Mouse (Mus musculus) splenic B cell, adult 2 months (primary cell): ENCODE data around the gene Clec16a.

Experiments used
- DNase-seq: peaks from one replicate; pipeline ENCODE4 v3.0.0-alpha.2; 2011; ENCODE audit warnings: low read depth, low spot score
- H3K27me3 ChIP-seq: 2 replicates; pipeline ENCODE4 v1.6.1; 2012; ENCODE audit warnings: mild to moderate bottlenecking, low read length, moderate library complexity, mixed read lengths; ENCODE audit not compliant: control insufficient read depth, poor library complexity, insufficient read depth, severe bottlenecking
- H3K36me3 ChIP-seq: 2 replicates; pipeline ENCODE4 v1.6.1; 2012; ENCODE audit warnings: mild to moderate bottlenecking, low read length, moderate library complexity, mixed read lengths; ENCODE audit not compliant: control insufficient read depth, poor library complexity, insufficient read depth, severe bottlenecking

The Clec16a gene

DNA sequence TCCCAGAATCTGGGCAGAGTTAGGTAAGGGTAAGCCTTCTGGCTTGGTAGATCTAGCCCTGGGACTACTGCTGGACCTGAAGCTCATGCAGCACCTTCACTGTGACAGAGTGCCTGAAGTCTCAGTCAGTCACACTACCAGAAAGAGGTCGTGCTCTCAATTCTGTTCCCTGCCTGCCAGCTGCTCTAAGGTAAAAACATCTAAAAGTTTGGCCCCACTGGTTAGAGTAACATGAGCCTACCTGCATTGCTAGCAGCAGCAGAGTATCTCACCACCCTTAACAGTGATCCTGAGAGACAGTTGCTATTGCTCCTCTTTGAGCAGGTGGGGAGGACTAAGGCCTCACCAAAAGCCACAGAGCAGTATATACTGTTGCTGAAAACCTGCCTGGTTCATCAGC, 160.3 kb downstream of the Clec16a start:
- no peaks in the 10 kb centered on the region for H3K27me3 ChIP-seq
- no peaks in the 10 kb centered on the region for H3K36me3 ChIP-seq
- no peak for DNase-seq

DNA sequence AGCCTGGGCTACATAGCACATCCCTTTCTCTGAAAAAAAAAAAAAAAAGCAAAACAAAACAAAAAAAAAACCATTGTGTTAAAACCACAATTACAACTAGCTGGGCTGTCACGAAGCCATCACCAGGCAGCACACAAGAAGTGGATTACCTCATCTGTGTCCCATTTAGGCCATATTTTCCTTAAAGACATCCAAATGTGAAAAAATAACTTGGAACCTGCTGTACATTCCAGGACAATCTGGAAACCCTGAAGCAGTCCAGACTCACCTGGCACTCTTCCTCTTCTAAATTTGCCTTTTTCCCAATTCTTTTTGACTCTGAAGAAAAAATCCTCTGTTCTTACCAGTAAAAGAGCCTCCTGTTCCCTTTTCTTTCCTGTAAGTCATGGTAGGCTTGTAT, 166.4 kb downstream of the Clec16a start:
- Histone ChIP-seq H3K36me3 (no peaks in the 10 kb centered on the region), H3K27me3 (no peaks in the 10 kb centered on the region)
- DNase-seq: no peak

DNA sequence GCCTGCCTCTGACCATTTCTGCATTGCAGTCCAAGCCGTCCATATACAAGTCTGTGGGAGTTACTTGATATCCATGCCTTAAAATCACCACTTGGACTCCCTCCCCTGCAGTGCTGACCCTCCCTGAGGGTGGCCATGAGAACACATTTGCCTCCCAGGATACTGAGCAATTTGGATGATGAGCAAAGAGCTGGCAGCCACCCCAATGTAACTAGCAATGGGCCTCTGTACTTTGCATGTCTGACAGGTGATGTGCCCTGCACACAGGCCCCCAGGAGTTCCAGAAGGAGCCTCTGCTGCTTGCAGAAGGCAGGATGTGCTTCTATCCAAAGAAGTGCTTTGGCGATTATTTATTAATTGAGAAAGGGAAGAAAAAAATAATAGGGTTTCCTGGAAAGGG, 167.9 kb downstream of the Clec16a start:
- Histone ChIP-seq H3K36me3 (no peaks in the 10 kb centered on the region), H3K27me3 (no peaks in the 10 kb centered on the region)
- DNase-seq: no peak

DNA sequence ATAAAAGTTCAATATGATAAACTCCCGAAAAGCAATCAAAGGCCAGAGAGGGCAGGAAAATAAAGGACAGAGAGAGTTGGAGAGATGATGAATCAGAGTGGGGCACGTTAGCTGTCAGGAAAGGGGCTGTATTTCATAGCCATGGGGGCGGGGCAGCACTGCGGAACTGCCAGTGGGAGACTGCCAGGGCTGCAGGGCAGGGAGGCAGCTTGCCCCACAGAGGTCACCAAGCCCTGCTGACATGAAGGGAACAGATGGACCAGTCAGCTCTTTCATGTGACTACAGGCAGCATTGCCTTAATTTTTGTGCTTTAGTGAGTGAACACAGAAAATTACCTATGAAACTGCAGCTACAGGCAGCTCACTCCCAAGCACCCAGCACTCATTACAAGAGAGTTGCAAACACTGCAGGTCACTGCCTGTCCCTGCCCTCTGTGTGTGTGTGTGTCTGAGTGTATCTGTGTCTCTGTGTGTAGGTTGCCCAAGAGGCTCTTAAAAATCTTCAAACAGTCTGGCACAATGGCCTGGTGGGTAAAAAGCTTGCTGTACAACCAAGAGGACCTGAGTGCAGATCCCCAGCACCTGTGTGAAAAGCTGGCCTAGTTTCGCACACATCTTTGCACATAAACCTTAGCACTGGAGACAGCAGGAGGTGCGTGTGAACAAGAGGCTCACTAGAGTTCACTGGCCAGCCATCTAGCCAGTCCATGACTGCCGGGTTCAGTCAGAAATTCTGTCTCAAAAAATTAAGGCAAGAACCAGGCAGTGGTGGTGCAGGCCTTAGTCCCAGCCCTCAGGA, 168.5 kb downstream of the Clec16a start:
- Histone ChIP-seq H3K27me3 (no peaks in the 10 kb centered on the region), H3K36me3 (no peaks in the 10 kb centered on the region)
- DNase-seq: no peak

DNA sequence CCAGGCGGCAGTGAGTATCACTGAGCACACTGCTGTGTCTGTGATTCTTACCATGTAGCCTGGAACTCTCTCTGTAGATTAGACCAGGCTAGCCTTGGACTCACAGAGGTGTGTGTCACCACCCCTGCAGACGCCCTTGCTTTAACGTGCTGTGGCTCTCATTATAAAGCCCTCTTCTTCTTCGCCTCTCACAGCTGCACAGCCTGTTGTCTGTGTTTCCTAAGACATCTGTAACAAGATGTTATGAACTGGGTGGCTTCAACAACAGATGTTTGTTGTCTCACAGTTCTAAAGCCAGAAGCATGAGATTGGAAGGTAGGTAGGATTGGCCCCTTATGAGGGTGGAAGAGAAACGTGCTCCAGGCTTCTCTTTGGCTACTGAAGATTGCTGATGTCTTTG, 170.1 kb downstream of the Clec16a start:
- DNase-seq: no peak
- Histone ChIP-seq H3K36me3 (no peaks in the 10 kb centered on the region), H3K27me3 (no peaks in the 10 kb centered on the region)

DNA sequence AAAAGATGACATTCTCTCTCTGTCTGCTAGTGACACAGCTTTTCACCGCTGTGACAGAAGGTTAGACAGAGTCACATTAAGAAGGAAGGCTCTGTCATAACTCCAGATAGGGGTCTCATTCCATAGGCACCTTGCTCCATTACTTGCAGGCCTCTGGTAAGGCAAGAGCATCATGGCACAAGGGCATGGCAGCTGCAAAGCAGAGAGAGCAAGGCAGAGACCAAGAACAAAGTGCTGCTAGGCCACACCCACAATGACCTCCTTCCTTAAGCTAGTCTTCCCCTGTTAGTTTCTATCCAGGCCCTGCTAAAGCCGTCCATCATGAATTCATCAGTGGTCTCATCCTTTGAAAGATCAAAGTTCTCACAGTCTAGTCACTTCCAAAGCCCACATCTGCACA, 170.5 kb downstream of the Clec16a start:
- no peak for DNase-seq
- no peaks in the 10 kb centered on the region for H3K36me3 ChIP-seq
- H3K27me3 ChIP-seq: no peaks in the 10 kb centered on the region

DNA sequence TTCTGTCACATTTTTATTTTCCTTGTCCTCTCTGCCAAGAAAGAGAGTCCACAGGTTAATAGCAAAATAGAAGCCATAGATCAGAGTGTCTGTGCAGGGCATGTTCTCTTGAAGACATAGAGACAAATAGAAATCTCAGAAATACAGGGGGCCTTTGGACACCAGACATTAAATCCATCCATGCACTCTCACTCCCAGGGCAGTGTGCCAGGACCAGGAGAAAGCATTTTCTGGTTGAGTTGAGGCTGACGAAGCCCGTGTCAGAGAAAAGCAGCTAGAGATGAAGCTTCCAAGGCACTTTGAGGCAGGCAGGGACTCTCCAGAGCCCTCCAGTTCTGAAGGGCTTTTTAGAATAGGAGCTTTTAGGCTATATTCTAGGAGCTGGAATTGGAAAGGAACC, 171.6 kb downstream of the Clec16a start:
- DNase-seq: no peak
- H3K27me3 ChIP-seq: no peaks in the 10 kb centered on the region

DNA sequence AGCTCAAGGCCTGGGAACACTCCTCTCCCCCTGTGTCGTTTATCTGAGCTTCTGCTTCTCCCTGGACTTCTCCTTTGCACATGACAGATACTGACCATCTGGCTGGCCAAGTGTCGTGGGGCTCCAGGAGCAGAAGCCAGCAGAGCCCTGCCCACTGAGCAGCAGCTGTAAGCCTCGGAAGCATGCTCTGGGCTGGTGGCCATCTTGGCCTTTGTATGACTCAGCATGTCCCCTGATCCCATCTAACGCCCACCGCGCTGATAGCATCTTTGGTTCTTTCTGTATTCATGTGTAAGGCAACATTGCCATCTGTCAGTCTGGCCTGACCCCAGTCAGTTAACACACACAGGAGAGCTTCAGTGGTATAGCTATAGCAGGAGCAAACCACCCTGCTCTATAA, 174.8 kb downstream of the Clec16a start:
- Histone ChIP-seq H3K36me3 (no peaks in the 10 kb centered on the region), H3K27me3 (no peaks in the 10 kb centered on the region)
- no peak for DNase-seq

More for the DNA sequence above, 171.6 kb downstream of the Clec16a start:
- H3K36me3 ChIP-seq: no peaks in the 10 kb centered on the region

DNA sequence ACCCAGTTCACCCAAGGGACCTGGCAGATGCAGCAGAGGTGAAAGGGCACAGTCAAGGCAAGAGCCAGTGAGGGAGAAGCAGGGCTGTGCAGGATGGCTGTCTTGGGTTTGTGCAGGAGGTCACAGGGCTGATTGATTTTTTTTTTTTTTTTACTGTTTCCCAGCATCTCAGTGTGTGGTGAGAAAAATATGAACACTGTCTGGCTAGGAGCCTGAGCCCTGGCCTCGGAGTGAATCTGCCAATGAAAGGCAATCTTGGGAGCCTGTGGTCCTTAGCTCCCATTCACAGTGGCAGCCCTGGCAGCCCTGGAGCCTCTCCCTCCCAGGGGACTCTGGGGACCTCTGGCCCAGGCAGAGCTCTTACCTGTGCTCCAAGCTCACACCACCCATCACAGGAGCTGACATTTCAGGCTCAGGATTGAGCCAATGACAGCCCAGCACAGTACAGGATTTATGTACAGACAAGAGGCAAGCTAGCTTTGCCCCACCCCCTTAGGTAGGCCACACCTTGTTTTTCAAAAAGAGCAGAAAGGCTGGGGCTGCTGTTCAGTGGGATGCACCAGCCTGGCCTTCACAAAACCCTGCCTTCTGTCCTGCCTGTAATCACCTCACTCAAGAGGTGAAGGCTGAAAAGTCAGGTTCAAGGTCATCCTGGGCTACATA, 177.9 kb downstream of the Clec16a start:
- DNase-seq: no peak
- Histone ChIP-seq H3K27me3 (no peaks in the 10 kb centered on the region), H3K36me3 (no peaks in the 10 kb centered on the region)

DNA sequence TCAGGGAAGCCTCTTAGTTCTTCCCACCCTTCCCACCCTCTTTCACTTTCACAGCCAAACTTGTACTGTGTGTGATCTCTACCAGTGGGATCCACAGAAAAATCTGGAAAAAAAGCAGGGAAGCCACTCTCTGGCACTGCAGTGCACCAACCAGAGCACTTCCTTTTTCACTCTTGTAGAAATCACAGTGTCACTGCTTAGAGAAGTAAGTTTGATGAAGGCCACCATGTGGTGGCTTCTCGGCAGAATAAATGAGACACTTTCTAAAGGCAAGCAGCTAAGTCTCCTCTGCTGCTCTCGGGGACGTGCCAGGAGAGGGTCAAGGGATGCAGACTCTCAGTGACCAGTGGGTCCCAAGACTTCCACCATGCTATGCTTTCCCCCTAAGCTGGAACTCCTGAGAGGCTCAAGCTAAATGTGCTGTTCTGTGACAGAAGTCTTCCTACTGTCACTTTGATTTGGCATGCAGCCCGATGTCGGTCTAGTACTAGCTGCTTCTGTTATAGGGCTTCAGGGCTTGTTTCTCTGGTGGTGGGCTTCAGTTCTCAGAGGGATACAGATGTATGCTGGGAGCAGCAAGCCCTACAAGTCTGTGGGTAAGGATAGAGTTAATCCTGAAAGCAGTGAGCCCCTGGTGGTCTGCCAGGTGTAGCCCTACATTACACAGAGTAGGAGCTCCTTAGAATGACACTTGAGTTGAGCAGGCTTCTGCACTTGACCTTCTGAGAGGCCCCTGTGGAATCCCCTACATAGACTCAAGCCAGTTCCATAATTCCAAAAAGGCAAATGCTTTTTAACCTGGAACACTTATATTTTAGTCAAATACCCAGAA, 178.9 kb downstream of the Clec16a start:
- Histone ChIP-seq H3K36me3 (no peaks in the 10 kb centered on the region), H3K27me3 (no peaks in the 10 kb centered on the region)
- no peak for DNase-seq

DNA sequence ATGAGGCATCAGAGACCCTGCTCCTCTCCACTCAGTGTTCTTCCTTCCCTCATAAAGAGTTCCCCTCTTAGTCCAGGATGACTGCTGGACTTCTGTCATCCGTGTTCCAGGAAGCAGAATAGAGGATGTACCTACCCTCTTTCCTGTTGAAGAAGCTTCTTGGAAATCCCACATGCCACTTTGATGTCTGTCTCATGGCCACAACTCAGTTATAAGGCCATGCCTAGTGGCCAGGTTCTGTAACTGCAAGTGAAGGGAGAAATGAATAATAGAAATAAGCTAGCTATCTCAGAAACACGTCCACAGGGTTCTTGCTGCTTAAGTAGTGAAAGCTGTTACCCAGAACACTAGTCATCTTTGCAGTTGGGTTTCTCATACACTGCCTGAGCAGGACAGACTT, 180.0 kb downstream of the Clec16a start:
- no peaks in the 10 kb centered on the region for H3K36me3 ChIP-seq
- H3K27me3 ChIP-seq: no peaks in the 10 kb centered on the region
- DNase-seq: peak; percentile 32

DNA sequence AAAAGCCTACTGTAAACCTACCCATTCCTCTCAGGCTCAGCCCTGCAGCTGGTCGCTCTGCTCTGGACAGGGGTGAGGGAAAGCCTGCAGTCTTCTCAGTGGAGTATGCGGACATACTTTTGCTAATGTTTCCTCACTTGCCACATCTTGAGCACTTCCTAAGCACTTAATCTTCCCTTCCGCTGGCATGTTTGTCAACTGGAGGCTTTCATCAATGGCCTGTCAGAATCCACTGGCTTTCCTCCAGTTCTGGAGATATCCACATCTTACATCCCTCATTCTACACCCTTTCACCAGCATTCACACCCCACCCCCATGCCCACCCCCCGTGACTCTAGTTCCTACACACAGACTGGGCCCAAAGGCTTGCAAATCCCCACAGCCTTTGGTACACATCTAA, 182.5 kb downstream of the Clec16a start:
- Histone ChIP-seq H3K36me3 (no peaks in the 10 kb centered on the region), H3K27me3 (no peaks in the 10 kb centered on the region)
- no peak for DNase-seq

DNA sequence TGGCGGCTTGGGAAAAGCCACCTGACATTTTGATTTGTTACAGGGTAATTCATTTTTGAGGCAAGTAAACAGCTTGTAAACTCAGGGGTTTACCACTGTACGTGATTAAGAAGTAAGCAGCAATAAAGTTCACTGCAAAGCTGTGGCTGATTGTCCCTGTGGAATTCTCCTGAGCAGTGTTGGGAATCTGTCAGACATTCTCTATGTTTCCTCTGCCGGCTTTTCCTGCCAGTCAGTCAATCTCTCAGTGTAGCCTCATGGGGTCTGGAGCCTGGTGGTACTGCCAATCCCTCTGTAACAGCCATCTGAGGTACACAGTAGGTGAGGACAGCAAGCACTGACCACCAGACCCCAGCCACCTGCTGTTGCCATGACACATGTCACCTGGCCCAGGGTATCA, 183.7 kb downstream of the Clec16a start:
- no peak for DNase-seq
- Histone ChIP-seq H3K36me3 (no peaks in the 10 kb centered on the region), H3K27me3 (no peaks in the 10 kb centered on the region)

DNA sequence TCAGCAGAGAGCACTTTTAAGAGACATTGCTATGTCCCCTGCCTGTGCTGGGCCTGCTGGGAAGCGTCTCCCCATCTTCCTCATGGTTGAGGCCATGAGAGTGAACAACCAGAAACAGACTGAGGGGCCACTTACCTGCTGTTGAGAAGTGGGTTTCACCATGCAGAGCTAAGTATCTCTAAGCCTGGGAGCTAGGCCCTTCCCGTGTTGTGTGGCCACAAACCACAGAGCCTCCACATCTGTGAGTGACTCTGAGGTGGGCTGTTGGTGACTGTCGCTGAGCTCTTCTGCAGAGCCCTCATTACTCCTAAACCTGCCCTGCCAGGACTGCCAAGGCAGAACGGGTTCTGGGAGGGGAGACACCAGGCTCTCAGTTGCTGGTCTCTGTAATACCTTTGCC, 185.8 kb downstream of the Clec16a start:
- DNase-seq: no peak
- no peaks in the 10 kb centered on the region for H3K27me3 ChIP-seq
- no peaks in the 10 kb centered on the region for H3K36me3 ChIP-seq

DNA sequence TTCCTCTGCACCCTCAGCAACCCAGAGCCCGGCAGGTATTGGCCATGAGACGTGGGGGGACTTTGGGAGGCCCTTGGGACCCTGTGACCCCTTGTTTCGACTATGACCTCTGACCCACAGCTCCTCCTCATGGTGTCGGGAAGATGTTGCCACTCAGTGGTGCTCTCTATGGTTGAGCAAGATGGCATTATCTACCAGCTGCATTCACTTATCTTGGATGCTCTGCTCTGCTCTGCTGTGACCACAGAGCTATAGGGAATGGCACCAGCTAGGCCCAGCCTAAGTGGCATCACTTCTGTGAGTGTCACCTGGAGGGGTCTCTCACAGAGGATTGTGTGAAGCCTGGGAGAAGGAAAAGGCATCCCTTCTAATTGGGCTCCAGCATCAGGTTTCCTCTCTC, 186.6 kb downstream of the Clec16a start:
- DNase-seq: no peak
- no peaks in the 10 kb centered on the region for H3K36me3 ChIP-seq
- H3K27me3 ChIP-seq: no peaks in the 10 kb centered on the region
